11 mouse cellular contexts compared by ENCODE assay signal in the genomic region with DNA sequence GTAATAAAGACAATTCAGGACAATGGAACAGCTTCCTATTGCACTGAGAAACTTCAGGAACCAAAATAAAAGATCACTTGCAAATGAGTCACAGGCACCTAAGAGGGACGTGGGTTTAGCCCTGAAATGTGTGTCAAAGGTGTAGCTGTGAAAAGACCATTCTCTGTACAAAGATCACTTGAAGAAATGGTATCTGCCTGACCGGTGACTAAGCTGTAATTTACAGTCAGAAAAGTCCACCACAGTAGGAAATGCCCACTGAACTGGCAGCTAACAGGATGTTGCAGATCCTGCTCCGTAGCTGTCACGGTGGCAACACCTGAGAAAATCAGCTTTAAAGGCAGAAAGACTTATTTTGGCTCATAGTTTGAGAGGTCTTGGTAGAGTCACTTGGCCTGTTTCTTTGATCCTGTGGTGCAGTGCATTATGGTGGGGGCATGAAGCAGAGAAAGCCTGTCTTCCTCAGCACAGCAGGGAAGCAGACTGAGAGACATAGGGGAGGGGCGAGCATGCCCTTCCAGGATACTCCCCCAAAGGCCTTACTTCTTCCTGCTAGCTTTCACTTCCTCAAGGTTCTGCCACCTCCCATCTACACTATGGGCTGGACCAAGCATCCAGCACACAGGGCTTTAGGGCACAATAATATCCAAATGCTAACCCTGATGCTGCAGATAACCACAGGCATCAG. TPM values are rescaled to one million over a fixed set of nuclear protein-coding genes. Genes with fewer than 3 reads are reported as not detected.
DNase-seq lines count a peak whose midpoint lies in the region; ATAC-seq and TF ChIP-seq lines count a peak whose summit lies in the region.
"Had no signal": no experiment of that assay in that cellular context is flagged by ENCODE, and none has a peak within 500 bp of the region (broad histone marks: within the 10 kb centered on the region; RNA-seq: fewer than 3 reads in every experiment).

No protein-coding gene starts in this region.

- no peaks in the 10 kb centered on the region for H3K9me3 ChIP-seq in heart, postnatal 0 days (replicated peaks; ENCODE audit: control insufficient read depth, low read length)
- H3K9me3 ChIP-seq: hindbrain, embryonic 13.5 days; limb, embryonic 13.5 days had no signal

- peaks cover 7% of the 10 kb centered on the region for H3K79me2 ChIP-seq in heart, adult 2 months (replicated peaks; ENCODE audit: control insufficient read depth, insufficient read depth, low read length)

- no peaks in the 10 kb centered on the region for H3K36me3 ChIP-seq in heart, postnatal 0 days (replicated peaks; ENCODE audit: control insufficient read depth, insufficient read depth, low read length)
- no peaks in the 10 kb centered on the region for H3K36me3 ChIP-seq in heart, adult 2 months (ENCODE audit: control insufficient read depth, insufficient read depth, low read length)
- H3K36me3 ChIP-seq: hindbrain, embryonic 13.5 days had no signal

- H3K4me1 ChIP-seq in heart, postnatal 0 days (ENCODE audit: control insufficient read depth, insufficient read depth): peaks cover 9% of the 10 kb centered on the region; the same call in 1 of the 2 replicates
- peaks cover 10% of the 10 kb centered on the region for H3K4me1 ChIP-seq in heart, adult 2 months (ENCODE audit: control insufficient read depth, insufficient read depth, low read length)
- H3K4me1 ChIP-seq: limb, embryonic 13.5 days had no signal

- H3K4me2 ChIP-seq in heart, postnatal 0 days (ENCODE audit: low read depth, low read length): no peak overlapping the region
- H3K4me2 ChIP-seq: hindbrain, embryonic 13.5 days; limb, embryonic 13.5 days had no signal

- no peak for TF ChIP-seq CTCF in heart, postnatal 0 days (IDR thresholded peaks at IDR 0.05; ENCODE audit: low read depth)
- no peak for TF ChIP-seq CTCF in heart, adult 2 months (IDR thresholded peaks at IDR 0.05)

- H3K4me3 ChIP-seq in heart, postnatal 0 days (ENCODE audit: low read depth, low read length): no peak overlapping the region
- no peak overlapping the region for H3K4me3 ChIP-seq in heart, adult 2 months
- H3K4me3 ChIP-seq: hindbrain, embryonic 13.5 days; limb, embryonic 13.5 days had no signal

- no peak for TF ChIP-seq POLR2A in heart, adult 2 months (IDR thresholded peaks at IDR 0.05; ENCODE audit: insufficient read depth, low read depth, low read length)

- DNase-seq in heart, postnatal 0 days (ENCODE audit: low spot score): no peak
- no peak for DNase-seq in heart, adult 2 months
- peak; percentile 44 for DNase-seq in thymus, postnatal 25 days
- DNase-seq in thymus, postnatal 4 days: no peak
- DNase-seq in large intestine, adult 2 months (ENCODE audit: low read depth, low spot score): peak; percentile 44
- DNase-seq in ovary, postnatal 14 days (ENCODE audit: low spot score): no peak
- DNase-seq in adrenal gland, postnatal 14 days: no peak
- no peak for DNase-seq in heart, adult 8-10 months (ENCODE audit: low spot score)
- DNase-seq: layer of hippocampus, adult 9-11 months had no signal

- no peak for TF ChIP-seq EP300 in heart, postnatal 0 days (IDR thresholded peaks at IDR 0.05; ENCODE audit: low read depth)
- TF ChIP-seq EP300 in heart, adult 2 months (IDR thresholded peaks at IDR 0.05; ENCODE audit: insufficient read depth, low read depth, low read length): no peak

- intact Hi-C loops in heart, adult 2 months (cut with DNase I): no loop called here

- H3K27me3 ChIP-seq in heart, postnatal 0 days (ENCODE audit: control insufficient read depth, insufficient read depth, low read length): no peaks in the 10 kb centered on the region
- no peaks in the 10 kb centered on the region for H3K27me3 ChIP-seq in heart, adult 2 months (ENCODE audit: control insufficient read depth, insufficient read depth, low read length)
- H3K27me3 ChIP-seq: hindbrain, embryonic 13.5 days; limb, embryonic 13.5 days had no signal

- H3K9ac ChIP-seq in heart, postnatal 0 days (replicated peaks; ENCODE audit: low read depth, low read length): no peak overlapping the region
- no peak overlapping the region for H3K9ac ChIP-seq in heart, adult 2 months (ENCODE audit: low read depth, low read length)
- H3K9ac ChIP-seq: hindbrain, embryonic 13.5 days; limb, embryonic 13.5 days had no signal

- peak overlapping the region; percentile 5; the same call in 1 of the 2 replicates for H3K27ac ChIP-seq in heart, postnatal 0 days (ENCODE audit: low read depth)
- no peak overlapping the region for H3K27ac ChIP-seq in heart, adult 2 months
- H3K27ac ChIP-seq: hindbrain, embryonic 13.5 days; limb, embryonic 13.5 days had no signal

- no peak for ATAC-seq in heart, postnatal 0 days (ENCODE audit: insufficient read depth, low read depth)

- WGBS in heart, postnatal 0 days: 72% methylated on average over 5 of the region's 5 CpGs
- WGBS in heart, adult 2 months: 46% methylated on average over 5 of the region's 5 CpGs
- 21% methylated on average over 5 of the region's 5 CpGs for WGBS in large intestine, adult 2 months

RNA-seq across cellular contexts. Expression of gene Phf2, which starts 28.9 kb away (rescaled TPM):
- total RNA-seq in heart, postnatal 0 days (2014; rRNA removed; ENCODE audit: low replicate concordance): 12.7 and 17.9 TPM in 2 replicates
- 2.3 and 2.6 TPM in 2 replicates for polyA plus RNA-seq in heart, postnatal 0 days (2015; fragmentation: Nextera tagmentation; extraction: Ambion mirVana)
- 10 to 100 TPM; 30.0 to 33.9 TPM for total RNA-seq in heart, adult 2 months (2021)
- polyA plus RNA-seq in heart, adult 2 months (2012; rRNA removed): 12.9 and 13.4 TPM in 2 replicates
- polyA plus RNA-seq in large intestine, adult 2 months (2012; rRNA removed): 7.0 and 9.5 TPM in 2 replicates
- total RNA-seq in adrenal gland, postnatal 14 days (2021): 39.4 and 43.0 TPM in 2 replicates
- total RNA-seq in heart, adult 8-10 months (2022): 10 to 100 TPM; 26.8 to 31.5 (median 29.9) TPM

Comparison
In these comparisons a context has a peak if more than half of its experiments do, and no peak if none do; other contexts are left out.
1. DNase-seq: peak in thymus, postnatal 25 days (single experiment) and large intestine, adult 2 months (single experiment); none in heart, postnatal 0 days (single experiment), heart, adult 2 months (0 of 2), thymus, postnatal 4 days (single experiment), ovary, postnatal 14 days (single experiment), adrenal gland, postnatal 14 days (single experiment) and heart, adult 8-10 months (single experiment).